Mouse (Mus musculus) spleen, adult 2 months (tissue): ENCODE results near the gene Rrm1. TPM values are rescaled to one million over a fixed set of nuclear protein-coding genes. Genes with fewer than 3 reads are reported as not detected.
A peak's percentile ranks its signal among the peaks of the same experiment; 100 is the strongest.
"Not testable (repeated sequence)": the region's sequence is repeated elsewhere in the genome, so short reads cannot be mapped to it uniquely, and the experiment has no call there.

Experiments
- DNase-seq, 2 experiments: peaks; one replicate each; pipeline versions ENCODE4 v3.0.0 to v3.0.0-alpha.2; 2012 to 2021; ENCODE audit warnings: low spot score in 2 of 2, low read depth in 1 of 2
- H3K27ac ChIP-seq: fragments of 200-500 bp; 2 replicates; pipeline ENCODE4 v1.5.1; 2012; ENCODE audit warnings: low read length, inconsistent platforms; ENCODE audit not compliant: insufficient read depth
- H3K27me3 ChIP-seq: fragments of 200-500 bp; 2 replicates; pipeline ENCODE4 v1.6.1; 2012; ENCODE audit warnings: mild to moderate bottlenecking, moderate library complexity, low read length, inconsistent platforms; ENCODE audit not compliant: control insufficient read depth, insufficient read depth
- H3K36me3 ChIP-seq: fragments of 200-500 bp; 2 replicates; pipeline ENCODE4 v1.6.1; 2012; ENCODE audit warnings: mild to moderate bottlenecking, low read length, inconsistent platforms; ENCODE audit not compliant: control insufficient read depth, insufficient read depth
- H3K4me1 ChIP-seq: fragments of 200-500 bp; 2 replicates; pipeline ENCODE4 v1.6.1; 2011; ENCODE audit warnings: inconsistent platforms; ENCODE audit not compliant: control insufficient read depth, insufficient read depth, insufficient read length
- H3K4me3 ChIP-seq: fragments of 200-500 bp; 2 replicates; pipeline ENCODE4 v1.5.1; 2011; ENCODE audit warnings: mild to moderate bottlenecking, inconsistent platforms; ENCODE audit not compliant: insufficient read depth, insufficient read length; ENCODE audit errors: extremely low read depth
- CTCF ChIP-seq: fragments of 200-500 bp; IDR thresholded peaks from 2 replicates; pipeline ENCODE4 v1.5.1; 2011; ENCODE audit warnings: mild to moderate bottlenecking, inconsistent platforms; ENCODE audit not compliant: insufficient read depth, insufficient read length, insufficient replicate concordance; ENCODE audit errors: extremely low read depth
- POLR2A ChIP-seq: fragments of 200-500 bp; IDR thresholded peaks from 2 replicates; pipeline ENCODE4 v1.6.1; 2011; ENCODE audit warnings: low read depth, low read length, inconsistent platforms
- WGBS: fragments of 180-500 bp; shearing (Covaris S2); methylation state at CpG from one replicate; pipeline ENCODE4 v1.1.7; 2018; 5-methylcytosine and 5-hydroxymethylcytosine counted together
- polyA plus RNA-seq: library from polyadenylated mRNA; depleted of rRNA; stranded (reverse); fragments of >200 nt; gene quantifications from 2 replicates; pipeline ENCODE4 v1.2.3, GENCODE M21; 2012

The Rrm1 gene
- polyA plus RNA-seq, 1 experiment = 10.5 TPM

GRCm38 (mm10) chr7:102486105-102486504 lies 44.6 kb downstream of the Rrm1 start:
- Histone ChIP-seq H3K4me1 (no peaks in the 10 kb centered on the region), H3K36me3 (no peaks in the 10 kb centered on the region), H3K4me3 (no peak overlapping the region), H3K27me3 (no peaks in the 10 kb centered on the region), H3K27ac (no peak overlapping the region)
- WGBS = 62% methylated on average over 1 of the region's 1 CpGs
- DNase-seq = no peak
- no peak for TF ChIP-seq CTCF
- no peak for TF ChIP-seq POLR2A

- DNase-seq = no peak
- no peaks in the 10 kb centered on the region for H3K27me3 ChIP-seq
- WGBS = 37% methylated on average over 1 of the region's 1 CpGs
- no peaks in the 10 kb centered on the region for H3K36me3 ChIP-seq
- H3K4me1 ChIP-seq = no peaks in the 10 kb centered on the region
- H3K27ac ChIP-seq = no peak within 1 kb of the TSS
- H3K4me3 ChIP-seq = no peak within 1 kb of the TSS
- TF ChIP-seq CTCF = no peak
- no peak for TF ChIP-seq POLR2A
Observed at GRCm38 (mm10) chr7:102488161-102488560, 46.7 kb downstream of the Rrm1 start, which contains the start of gene Olfr544. TSS of gene Olfr544 (minus strand) at chr7:102488313.

- H3K27ac ChIP-seq = not testable (repeated sequence)
Observed at GRCm38 (mm10) chr7:102494416-102494815, 52.9 kb downstream of the Rrm1 start.

GRCm38 (mm10) chr7:102499473-102499872 lies 58.0 kb downstream of the Rrm1 start, which contains the start of gene Olfr545:
TSS of gene Olfr545 (minus strand) at chr7:102499573.
- DNase-seq = no peak
- 79% methylated on average over 3 of the region's 3 CpGs for WGBS
- Histone ChIP-seq H3K4me3 (no peak within 1 kb of the TSS), H3K36me3 (no peaks in the 10 kb centered on the region), H3K4me1 (no peaks in the 10 kb centered on the region), H3K27me3 (no peaks in the 10 kb centered on the region), H3K27ac (no peak within 1 kb of the TSS)
- TF ChIP-seq POLR2A (no peak), CTCF (no peak)

More at GRCm38 (mm10) chr7:102494416-102494815, 52.9 kb downstream of the Rrm1 start:
- WGBS = 66% methylated on average over 7 of the region's 7 CpGs
- H3K27me3 ChIP-seq, H3K4me1 ChIP-seq, H3K36me3 ChIP-seq, H3K4me3 ChIP-seq, DNase-seq: not testable (repeated sequence)

- 81% methylated on average over 5 of the region's 5 CpGs for WGBS
- TF ChIP-seq POLR2A = no peak
- TF ChIP-seq CTCF = no peak
Observed at GRCm38 (mm10) chr7:102501986-102502385, 60.5 kb downstream of the Rrm1 start.

GRCm38 (mm10) chr7:102506848-102507247 lies 65.4 kb downstream of the Rrm1 start:
- Histone ChIP-seq H3K27me3 (no peaks in the 10 kb centered on the region), H3K27ac (no peak overlapping the region), H3K36me3 (no peaks in the 10 kb centered on the region), H3K4me3 (no peak overlapping the region), H3K4me1 (no peaks in the 10 kb centered on the region)
- DNase-seq = peak; percentile 29 to 62
- WGBS = 41% methylated on average over 3 of the region's 3 CpGs
- no peak for TF ChIP-seq POLR2A
- TF ChIP-seq CTCF = peak; percentile 83; the same call in 1 of the 2 replicates

More at GRCm38 (mm10) chr7:102501986-102502385, 60.5 kb downstream of the Rrm1 start:
- no peaks in the 10 kb centered on the region for H3K27me3 ChIP-seq
- DNase-seq = no peak
- H3K27ac ChIP-seq = no peak overlapping the region
- H3K4me3 ChIP-seq = no peak overlapping the region
- H3K36me3 ChIP-seq = no peaks in the 10 kb centered on the region
- H3K4me1 ChIP-seq = no peaks in the 10 kb centered on the region

- DNase-seq = no peak
- no peak for TF ChIP-seq CTCF
- TF ChIP-seq POLR2A = no peak
- 89% methylated on average over 9 of the region's 9 CpGs for WGBS
Observed at GRCm38 (mm10) chr7:102508066-102508465, 66.6 kb downstream of the Rrm1 start.

More at GRCm38 (mm10) chr7:102508066-102508465, 66.6 kb downstream of the Rrm1 start:
- Histone ChIP-seq H3K27me3 (0 out of 2 replicates have a peak, but pooled peaks cover 3% of the 10 kb centered on the region), H3K4me3 (no peak overlapping the region), H3K27ac (no peak overlapping the region), H3K4me1 (peaks cover 4% of the 10 kb centered on the region), H3K36me3 (no peaks in the 10 kb centered on the region)
